Mouse (Mus musculus): ENCODE measurements around the gene Idh2. TPM values are rescaled to one million over a fixed set of nuclear protein-coding genes. Genes with fewer than 3 reads are reported as not detected.
"Not testable (repeated sequence)": the region's sequence is repeated elsewhere in the genome, so short reads cannot be mapped to it uniquely, and the experiment has no call there.

Idh2 gene
- polyA plus RNA-seq, 1 experiment from 2014 or later: 221 TPM

DNA sequence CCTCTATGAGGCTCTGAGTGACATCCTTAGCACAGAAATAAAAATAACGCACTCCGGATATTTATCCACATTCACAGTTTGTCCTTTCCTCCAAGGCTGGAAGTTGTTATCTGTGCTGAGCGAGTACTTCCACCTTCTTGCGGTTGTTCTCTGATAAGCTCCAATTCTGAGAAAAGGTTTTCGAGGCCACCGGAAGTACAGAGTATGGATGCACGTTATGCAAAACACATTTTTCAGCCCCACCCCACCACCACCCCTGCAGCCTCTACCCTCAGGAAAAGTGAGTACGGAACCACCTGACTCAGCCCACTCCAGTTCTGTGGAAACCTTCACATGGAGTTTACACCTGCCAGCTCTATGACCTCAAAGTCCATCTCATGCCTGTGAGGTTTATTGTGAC lies 30.9 kb upstream of the Idh2 start:
- H3K36me3 ChIP-seq (ENCODE audit: control insufficient read depth, insufficient read depth): no peaks in the 10 kb centered on the region
- no peaks in the 10 kb centered on the region for H3K27me3 ChIP-seq (ENCODE audit: control insufficient read depth, insufficient read depth, low read depth, low read length)
- peak overlapping the region; percentile 43 for H3K9ac ChIP-seq (ENCODE audit: low read depth, low read length)
- H3K27ac ChIP-seq (ENCODE audit: low read length): peak overlapping the region; percentile 95
- H3K4me2 ChIP-seq (ENCODE audit: low read depth, low read length): peak overlapping the region; percentile 18
- whole genome bisulfite sequencing (ENCODE audit: insufficient replicate concordance): 17% methylated on average over 8 of the region's 8 CpGs
- H3K4me1 ChIP-seq (ENCODE audit: control insufficient read depth, low read depth, low read length): peaks cover 53% of the 10 kb centered on the region
- H3K9me3 ChIP-seq (replicated peaks; ENCODE audit: control insufficient read depth, low read length): no peaks in the 10 kb centered on the region
- peak; percentile 91 for ATAC-seq (ENCODE audit: low read depth)
- peak overlapping the region; percentile 9 for H3K4me3 ChIP-seq (ENCODE audit: low read depth, low read length)

DNA sequence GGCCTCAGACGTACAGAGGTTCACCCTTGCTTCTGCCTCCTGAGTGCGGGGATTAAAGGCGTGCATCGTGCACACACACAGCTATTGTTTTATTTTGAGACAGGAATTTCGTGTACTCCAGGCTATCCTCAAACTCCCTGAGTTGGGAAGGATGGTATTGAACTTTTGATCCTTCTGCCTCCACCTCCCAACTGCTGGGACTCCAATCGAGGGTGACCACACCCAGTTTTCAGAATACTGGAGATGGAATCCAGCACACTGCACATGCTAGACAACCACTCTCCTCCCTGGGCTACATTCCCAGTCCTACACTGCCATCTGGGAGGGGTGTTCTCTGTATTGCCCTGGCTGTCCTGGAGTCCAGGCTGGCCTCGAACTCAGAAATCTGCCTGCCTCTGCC lies 29.5 kb upstream of the Idh2 start:
- Histone ChIP-seq H3K4me3 (ENCODE audit: low read depth, low read length) (no peak overlapping the region), H3K27me3 (ENCODE audit: control insufficient read depth, insufficient read depth, low read depth, low read length) (no peaks in the 10 kb centered on the region), H3K4me1 (ENCODE audit: control insufficient read depth, low read depth, low read length) (peaks cover 55% of the 10 kb centered on the region), H3K9ac (ENCODE audit: low read depth, low read length) (no peak overlapping the region), H3K4me2 (ENCODE audit: low read depth, low read length) (no peak overlapping the region), H3K9me3 (replicated peaks; ENCODE audit: control insufficient read depth, low read length) (no peaks in the 10 kb centered on the region), H3K36me3 (ENCODE audit: control insufficient read depth, insufficient read depth) (no peaks in the 10 kb centered on the region), H3K27ac (ENCODE audit: low read length) (peak overlapping the region; percentile 95)
- ATAC-seq (ENCODE audit: low read depth): no peak
- WGBS (ENCODE audit: insufficient replicate concordance): 70% methylated on average over 7 of the region's 7 CpGs

- no peaks in the 10 kb centered on the region for H3K9me3 ChIP-seq (replicated peaks; ENCODE audit: control insufficient read depth, low read length)
- peak overlapping the region; percentile 42 for H3K9ac ChIP-seq (ENCODE audit: low read depth, low read length)
- H3K4me2 ChIP-seq (ENCODE audit: low read depth, low read length): peak overlapping the region; percentile 41
- H3K27ac ChIP-seq (ENCODE audit: low read length): peak overlapping the region; percentile 95
- ATAC-seq (ENCODE audit: low read depth): peak; percentile 7; the same call in 1 of the 2 replicates
- H3K27me3 ChIP-seq (ENCODE audit: control insufficient read depth, insufficient read depth, low read depth, low read length): no peaks in the 10 kb centered on the region
- H3K4me1 ChIP-seq (ENCODE audit: control insufficient read depth, low read depth, low read length): peaks cover 55% of the 10 kb centered on the region
- WGBS (ENCODE audit: insufficient replicate concordance): 13% methylated on average over 22 of the region's 22 CpGs
- H3K4me3 ChIP-seq (ENCODE audit: low read depth, low read length): peak overlapping the region; percentile 15; the same call in 1 of the 2 replicates
- no peaks in the 10 kb centered on the region for H3K36me3 ChIP-seq (ENCODE audit: control insufficient read depth, insufficient read depth)
These were observed 28.4 kb upstream of the Idh2 start for GRCm38 (mm10) chr7:80143331-80144273.

GRCm38 (mm10) chr7:80140815-80141214 lies 25.6 kb upstream of the Idh2 start:
- Histone ChIP-seq H3K9ac (ENCODE audit: low read depth, low read length) (no peak overlapping the region), H3K9me3 (replicated peaks; ENCODE audit: control insufficient read depth, low read length) (no peaks in the 10 kb centered on the region), H3K27me3 (ENCODE audit: control insufficient read depth, insufficient read depth, low read depth, low read length) (no peaks in the 10 kb centered on the region), H3K4me1 (ENCODE audit: control insufficient read depth, low read depth, low read length) (peaks cover 35% of the 10 kb centered on the region), H3K27ac (ENCODE audit: low read length) (no peak overlapping the region), H3K36me3 (ENCODE audit: control insufficient read depth, insufficient read depth) (no peaks in the 10 kb centered on the region), H3K4me3 (ENCODE audit: low read depth, low read length) (no peak overlapping the region), H3K4me2 (ENCODE audit: low read depth, low read length) (no peak overlapping the region)
- WGBS (ENCODE audit: insufficient replicate concordance): 20% methylated on average over 9 of the region's 9 CpGs
- ATAC-seq (ENCODE audit: low read depth): no peak

GRCm38 (mm10) chr7:80138375-80138774 lies 23.2 kb upstream of the Idh2 start:
- Histone ChIP-seq H3K9ac (ENCODE audit: low read depth, low read length) (no peak overlapping the region), H3K27me3 (ENCODE audit: control insufficient read depth, insufficient read depth, low read depth, low read length) (no peaks in the 10 kb centered on the region), H3K4me2 (ENCODE audit: low read depth, low read length) (no peak overlapping the region), H3K36me3 (ENCODE audit: control insufficient read depth, insufficient read depth) (no peaks in the 10 kb centered on the region), H3K27ac (ENCODE audit: low read length) (no peak overlapping the region), H3K4me1 (ENCODE audit: control insufficient read depth, low read depth, low read length) (peaks cover 21% of the 10 kb centered on the region), H3K9me3 (replicated peaks; ENCODE audit: control insufficient read depth, low read length) (no peaks in the 10 kb centered on the region), H3K4me3 (ENCODE audit: low read depth, low read length) (no peak overlapping the region)
- WGBS (ENCODE audit: insufficient replicate concordance): 72% methylated on average over 1 of the region's 1 CpGs
- ATAC-seq (ENCODE audit: low read depth): no peak

DNA sequence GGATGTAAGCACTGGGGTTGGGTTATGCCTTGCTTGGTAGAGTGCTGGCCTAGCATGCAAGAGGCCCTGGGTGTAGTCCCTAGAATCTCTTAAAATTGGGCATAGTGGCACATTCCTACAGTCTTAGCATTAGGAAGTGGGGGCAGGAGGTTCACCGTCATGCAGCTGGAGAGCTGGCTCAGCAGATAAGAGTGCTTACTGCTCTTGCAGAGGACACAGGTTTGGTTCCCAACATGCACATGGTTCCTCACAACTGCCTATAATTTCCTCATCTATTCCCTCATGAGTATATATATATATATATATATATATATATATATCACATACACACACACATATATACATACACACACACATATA lies 20.0 kb upstream of the Idh2 start:
- Histone ChIP-seq H3K4me3 (ENCODE audit: low read depth, low read length) (no peak overlapping the region), H3K36me3 (ENCODE audit: control insufficient read depth, insufficient read depth) (no peaks in the 10 kb centered on the region), H3K4me1 (ENCODE audit: control insufficient read depth, low read depth, low read length) (peaks cover 13% of the 10 kb centered on the region), H3K9ac (ENCODE audit: low read depth, low read length) (no peak overlapping the region), H3K27ac (ENCODE audit: low read length) (peak overlapping the region; percentile 12; the same call in 1 of the 2 replicates), H3K4me2 (ENCODE audit: low read depth, low read length) (no peak overlapping the region), H3K27me3 (ENCODE audit: control insufficient read depth, insufficient read depth, low read depth, low read length) (no peaks in the 10 kb centered on the region), H3K9me3 (replicated peaks; ENCODE audit: control insufficient read depth, low read length) (no peaks in the 10 kb centered on the region)
- 29% methylated on average over 1 of the region's 1 CpGs for WGBS (ENCODE audit: insufficient replicate concordance)
- no peak for ATAC-seq (ENCODE audit: low read depth)

- no peaks in the 10 kb centered on the region for H3K27me3 ChIP-seq (ENCODE audit: control insufficient read depth, insufficient read depth, low read depth, low read length)
- no peaks in the 10 kb centered on the region for H3K9me3 ChIP-seq (replicated peaks; ENCODE audit: control insufficient read depth, low read length)
- WGBS (ENCODE audit: insufficient replicate concordance): 58% methylated on average over 8 of the region's 8 CpGs
- peak overlapping the region; percentile 12; the same call in 1 of the 2 replicates for H3K27ac ChIP-seq (ENCODE audit: low read length)
- no peaks in the 10 kb centered on the region for H3K36me3 ChIP-seq (ENCODE audit: control insufficient read depth, insufficient read depth)
- H3K4me2 ChIP-seq (ENCODE audit: low read depth, low read length): no peak overlapping the region
- no peak for ATAC-seq (ENCODE audit: low read depth)
- H3K4me3 ChIP-seq (ENCODE audit: low read depth, low read length): no peak overlapping the region
- no peak overlapping the region for H3K9ac ChIP-seq (ENCODE audit: low read depth, low read length)
- peaks cover 13% of the 10 kb centered on the region for H3K4me1 ChIP-seq (ENCODE audit: control insufficient read depth, low read depth, low read length)
These were observed 19.4 kb upstream of the Idh2 start for GRCm38 (mm10) chr7:80134454-80135172.

GRCm38 (mm10) chr7:80132541-80132940 lies 17.3 kb upstream of the Idh2 start:
- Histone ChIP-seq H3K36me3 (ENCODE audit: control insufficient read depth, insufficient read depth) (no peaks in the 10 kb centered on the region), H3K9ac (ENCODE audit: low read depth, low read length) (no peak overlapping the region), H3K9me3 (replicated peaks; ENCODE audit: control insufficient read depth, low read length) (no peaks in the 10 kb centered on the region), H3K4me1 (ENCODE audit: control insufficient read depth, low read depth, low read length) (peaks cover 13% of the 10 kb centered on the region), H3K4me3 (ENCODE audit: low read depth, low read length) (no peak overlapping the region), H3K4me2 (ENCODE audit: low read depth, low read length) (no peak overlapping the region), H3K27me3 (ENCODE audit: control insufficient read depth, insufficient read depth, low read depth, low read length) (no peaks in the 10 kb centered on the region), H3K27ac (ENCODE audit: low read length) (no peak overlapping the region)
- WGBS (ENCODE audit: insufficient replicate concordance): 23% methylated on average over 9 of the region's 9 CpGs
- no peak for ATAC-seq (ENCODE audit: low read depth)

- H3K9ac ChIP-seq (ENCODE audit: low read depth, low read length); H3K4me2 ChIP-seq (ENCODE audit: low read depth, low read length); H3K4me3 ChIP-seq (ENCODE audit: low read depth, low read length); ATAC-seq (ENCODE audit: low read depth); H3K27me3 ChIP-seq (ENCODE audit: control insufficient read depth, insufficient read depth, low read depth, low read length); H3K9me3 ChIP-seq (replicated peaks; ENCODE audit: control insufficient read depth, low read length); H3K27ac ChIP-seq (ENCODE audit: low read length); H3K36me3 ChIP-seq (ENCODE audit: control insufficient read depth, insufficient read depth): not testable (repeated sequence)
- peaks cover 13% of the 10 kb centered on the region for H3K4me1 ChIP-seq (ENCODE audit: control insufficient read depth, low read depth, low read length)
- 48% methylated on average over 7 of the region's 7 CpGs for WGBS (ENCODE audit: insufficient replicate concordance)
These were observed 16.1 kb upstream of the Idh2 start for GRCm38 (mm10) chr7:80131315-80131714.
